Mouse (Mus musculus) intestine, embryonic 16.5 days (tissue): ENCODE measurements at regions not wholly inside any gene's neighbourhood (a gene's known extent, or its start where the extent isn't known, plus 50 kb on each side); places are given as distances from the start of the nearest gene placed in this dataset.

ENCODE experiments used
- ATAC-seq: fragments of 200-750 bp; cut with Nextera tagmentation; 2 replicates; pipeline ENCODE4 v1.8.0; 2017; ENCODE audit warnings: moderate TSS enrichment, moderate library complexity
- H3K27ac ChIP-seq: fragments of 300-500 bp; sonication (generic); 2 replicates; pipeline ENCODE4 v1.5.1; 2014; ENCODE audit warnings: mild to moderate bottlenecking, low read length
- H3K27me3 ChIP-seq: fragments of 300-500 bp; sonication (generic); replicated peaks from 2 replicates; pipeline ENCODE4 v1.6.1; 2014; ENCODE audit warnings: low read length, control low read depth, mixed read lengths; ENCODE audit not compliant: control insufficient read depth, insufficient read depth
- H3K36me3 ChIP-seq: fragments of 300-500 bp; sonication (generic); 2 replicates; pipeline ENCODE4 v1.6.1; 2014; ENCODE audit warnings: low read length, control low read depth; ENCODE audit not compliant: control insufficient read depth, insufficient read depth
- H3K4me1 ChIP-seq: fragments of 300-500 bp; sonication (generic); 2 replicates; pipeline ENCODE4 v1.6.1; 2014; ENCODE audit warnings: low read length, control low read depth, mixed read lengths; ENCODE audit not compliant: control insufficient read depth, insufficient read depth
- H3K4me2 ChIP-seq: fragments of 300-500 bp; sonication (generic); 2 replicates; pipeline ENCODE4 v1.6.1; 2014; ENCODE audit warnings: low read depth, low read length, control low read depth
- H3K4me3 ChIP-seq: fragments of 300-500 bp; sonication (generic); 2 replicates; pipeline ENCODE4 v1.5.1; 2014; ENCODE audit warnings: mild to moderate bottlenecking, low read length
- H3K9ac ChIP-seq: fragments of 300-500 bp; sonication (generic); 2 replicates; pipeline ENCODE4 v1.6.1; 2014; ENCODE audit warnings: low read depth, low read length
- H3K9me3 ChIP-seq: fragments of 300-500 bp; sonication (generic); 2 replicates; pipeline ENCODE4 v1.6.1; 2016; ENCODE audit warnings: low read length, control low read depth; ENCODE audit not compliant: control insufficient read depth
- WGBS: fragments of 180-500 bp; shearing (Covaris S2); extraction: QIAGEN DNeasy Blood & Tissue Kit; methylation state at CpG from one replicate; pipeline ENCODE4 v1.1.7; 2014; 5-methylcytosine and 5-hydroxymethylcytosine counted together

DNA sequence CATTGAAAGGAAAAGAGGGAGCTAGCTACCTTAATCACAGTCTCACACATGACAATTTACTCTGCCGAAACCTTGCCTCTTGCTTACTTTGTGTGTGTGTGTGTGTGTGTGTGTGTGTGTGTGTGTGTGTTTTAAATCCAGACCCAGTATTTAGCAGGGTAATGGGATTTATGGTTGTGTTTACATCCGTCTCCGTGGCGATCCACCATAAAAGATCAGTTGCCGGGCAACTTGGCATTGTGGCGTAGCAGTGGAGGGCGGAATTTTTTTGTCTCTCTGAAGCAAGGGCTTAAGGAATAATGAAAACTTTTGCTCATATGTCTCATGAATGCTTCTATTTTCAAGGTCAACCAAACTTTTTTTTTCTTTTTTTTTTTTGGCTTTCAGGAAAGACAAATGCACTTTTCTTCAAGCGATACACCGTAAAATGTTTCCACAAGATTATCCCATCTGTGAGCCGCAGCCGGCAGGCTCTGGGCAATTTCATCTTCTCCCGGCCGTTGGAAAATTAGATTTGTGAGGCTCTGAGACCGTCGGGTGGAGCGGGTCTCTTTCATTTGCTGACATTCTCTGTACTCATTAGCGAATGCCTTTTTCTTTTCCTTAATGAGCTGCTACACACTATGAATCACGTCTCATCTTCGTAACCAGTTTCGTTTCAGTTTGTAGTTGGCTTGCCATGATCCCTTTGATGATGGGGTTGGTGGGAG lies 53.9 kb upstream of the Ptch1 start:
- 12% methylated on average over 20 of the region's 20 CpGs for WGBS
- Histone ChIP-seq H3K36me3 (no peaks in the 10 kb centered on the region), H3K27me3 (no peaks in the 10 kb centered on the region), H3K4me1 (no peaks in the 10 kb centered on the region), H3K4me3 (peak overlapping the region; percentile 24), H3K9ac (peak overlapping the region; percentile 51; the same call in 1 of the 2 replicates), H3K4me2 (peak overlapping the region; percentile 53), H3K27ac (no peak overlapping the region), H3K9me3 (no peaks in the 10 kb centered on the region)
- ATAC-seq, result peak; percentile 66

DNA sequence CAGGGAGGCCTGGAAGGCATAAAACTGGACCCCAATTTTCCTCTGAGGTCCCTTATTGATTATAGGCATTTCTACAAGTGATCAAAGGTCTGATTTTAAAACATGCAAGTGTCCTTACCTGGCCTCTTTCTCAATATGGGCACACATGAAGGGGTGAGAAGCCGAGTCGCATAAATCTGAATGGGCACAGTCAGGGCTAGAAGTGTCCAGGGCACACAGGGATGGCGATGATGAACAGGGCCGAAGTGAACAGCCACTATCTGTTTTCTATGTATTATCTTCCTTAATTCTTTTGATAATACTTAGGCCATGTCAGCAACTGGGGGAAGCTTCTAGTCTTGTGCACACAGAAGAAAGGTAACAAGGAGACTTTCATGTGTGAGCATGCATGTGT lies 54.5 kb upstream of the Ptch1 start:
- WGBS, result 83% methylated on average over 4 of the region's 4 CpGs
- Histone ChIP-seq H3K27ac (no peak overlapping the region), H3K4me3 (peak overlapping the region; percentile 24; the same call in 1 of the 2 replicates), H3K27me3 (no peaks in the 10 kb centered on the region), H3K9ac (no peak overlapping the region), H3K4me1 (no peaks in the 10 kb centered on the region), H3K4me2 (peak overlapping the region; percentile 53), H3K9me3 (no peaks in the 10 kb centered on the region), H3K36me3 (no peaks in the 10 kb centered on the region)
- ATAC-seq, result no peak

DNA sequence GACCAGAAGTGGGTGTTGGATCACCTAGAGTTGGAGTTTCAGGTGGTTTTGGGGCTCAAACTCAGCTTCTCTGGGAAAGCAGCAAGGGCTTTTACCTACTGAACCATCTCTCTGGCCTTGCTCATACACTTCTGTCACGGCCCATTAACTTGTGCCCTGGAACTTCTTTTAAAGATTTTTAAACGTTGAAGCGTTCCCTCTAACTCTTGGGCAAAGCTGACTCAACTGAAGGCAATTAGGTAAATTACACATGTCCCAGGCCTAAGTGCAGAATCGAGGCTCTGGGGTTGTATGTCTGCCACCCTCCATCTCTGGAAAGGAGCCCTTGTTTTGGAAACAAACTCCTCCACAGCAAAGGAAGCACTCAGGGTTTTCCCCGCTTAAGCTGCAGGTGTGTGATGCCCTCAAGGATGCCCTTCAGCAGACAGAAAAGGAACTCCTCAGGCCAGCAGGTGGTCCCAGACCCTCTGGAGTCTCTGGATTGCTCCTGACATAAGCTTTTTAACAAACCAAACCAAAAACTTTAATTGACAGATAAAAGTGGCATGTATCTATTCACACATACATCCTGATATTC lies 58.5 kb upstream of the Ptch1 start:
- Histone ChIP-seq H3K4me1 (no peaks in the 10 kb centered on the region), H3K9me3 (no peaks in the 10 kb centered on the region), H3K9ac (no peak overlapping the region), H3K27ac (no peak overlapping the region), H3K4me3 (no peak overlapping the region), H3K4me2 (no peak overlapping the region), H3K27me3 (no peaks in the 10 kb centered on the region), H3K36me3 (no peaks in the 10 kb centered on the region)
- 53% methylated on average over 5 of the region's 5 CpGs for WGBS
- no peak for ATAC-seq

DNA sequence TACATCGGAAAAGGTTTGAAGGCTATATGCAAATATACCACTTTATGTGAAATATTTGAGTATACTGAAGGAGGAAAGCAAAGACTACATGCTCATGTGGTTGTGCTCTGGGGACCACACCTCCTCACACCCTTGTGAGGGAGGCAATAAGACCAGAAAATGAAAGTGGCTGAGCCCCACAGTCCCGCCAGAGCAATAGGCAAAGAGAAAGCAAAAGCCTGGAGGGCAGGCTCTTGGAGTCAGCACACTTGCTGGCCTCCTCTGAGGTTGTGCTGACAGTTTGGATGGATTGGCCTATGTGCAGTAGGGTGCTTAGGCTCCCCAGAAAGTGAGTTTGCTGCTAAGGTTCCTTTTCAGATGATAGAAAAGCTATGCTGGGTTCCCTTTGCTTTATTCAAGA lies 60.9 kb upstream of the Ptch1 start:
- 87% methylated on average over 2 of the region's 2 CpGs for WGBS

DNA sequence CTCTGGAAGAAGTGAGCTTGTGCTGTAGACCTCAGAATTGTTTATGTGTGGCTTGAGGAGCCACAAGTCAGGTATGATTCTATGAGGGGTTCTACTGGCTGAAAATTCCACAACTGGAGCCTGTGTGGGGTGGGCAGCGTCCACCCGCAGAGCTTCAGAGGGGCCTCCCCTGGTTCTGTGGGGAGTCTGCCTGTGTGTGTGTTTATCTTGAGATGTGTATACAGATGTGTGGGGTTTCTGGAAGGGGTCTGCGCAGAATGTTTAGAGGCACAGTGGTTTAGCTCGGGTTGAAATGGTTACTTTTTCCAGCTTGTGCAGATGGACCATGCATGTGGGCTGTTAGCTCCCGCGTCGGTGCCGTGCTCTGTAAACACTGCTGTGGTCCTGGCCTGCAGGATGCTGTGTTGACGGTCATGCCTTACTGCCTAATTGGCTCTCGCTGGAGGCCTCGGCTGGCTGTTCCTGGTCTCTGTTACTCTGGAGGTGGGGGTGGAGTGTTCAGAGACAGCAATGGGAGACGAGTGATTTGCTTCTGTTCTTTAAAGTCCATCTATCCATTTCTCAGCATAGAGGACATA lies 68.3 kb upstream of the Ptch1 start:
- WGBS, result 34% methylated on average over 12 of the region's 12 CpGs
- peak; percentile 81 for ATAC-seq
- 0 out of 2 replicates have a peak overlapping the region, but pooled peaks have one; percentile 1 for H3K9ac ChIP-seq
- no peaks in the 10 kb centered on the region for H3K9me3 ChIP-seq
- H3K4me3 ChIP-seq, result no peak overlapping the region
- no peaks in the 10 kb centered on the region for H3K27me3 ChIP-seq
- peaks cover 14% of the 10 kb centered on the region for H3K4me1 ChIP-seq
- H3K36me3 ChIP-seq, result no peaks in the 10 kb centered on the region
- peak overlapping the region; percentile 64 for H3K27ac ChIP-seq
- H3K4me2 ChIP-seq, result no peak overlapping the region

More for the DNA sequence above, 60.9 kb upstream of the Ptch1 start:
- no peak overlapping the region for H3K27ac ChIP-seq
- no peaks in the 10 kb centered on the region for H3K36me3 ChIP-seq
- ATAC-seq, result 0 out of 2 replicates have a peak, but pooled peaks have one; percentile 31
- H3K9me3 ChIP-seq, result no peaks in the 10 kb centered on the region
- H3K4me3 ChIP-seq, result no peak overlapping the region
- H3K27me3 ChIP-seq, result no peaks in the 10 kb centered on the region
- no peaks in the 10 kb centered on the region for H3K4me1 ChIP-seq
- no peak overlapping the region for H3K4me2 ChIP-seq
- no peak overlapping the region for H3K9ac ChIP-seq

DNA sequence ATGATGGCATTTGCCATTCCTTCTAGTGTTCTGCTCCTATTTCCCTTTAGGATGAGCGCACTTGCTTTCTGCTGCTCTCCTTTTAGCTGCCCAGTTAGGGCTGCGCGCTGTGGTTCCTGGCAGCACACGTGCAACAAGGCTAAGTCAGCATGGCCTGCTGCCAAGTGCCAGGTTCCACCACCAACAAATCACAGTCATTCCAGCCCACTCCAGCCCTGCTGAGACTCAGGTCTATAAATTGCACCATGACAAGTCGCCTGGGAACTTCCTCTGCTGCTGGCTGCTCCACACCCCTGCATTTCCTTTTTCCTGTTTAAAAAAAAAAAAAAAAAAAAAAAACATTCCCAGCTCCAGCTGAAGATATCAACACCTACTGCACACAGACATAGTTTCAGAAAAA lies 69.2 kb upstream of the Ptch1 start:
- Histone ChIP-seq H3K36me3 (no peaks in the 10 kb centered on the region), H3K9ac (no peak overlapping the region), H3K27ac (peak overlapping the region; percentile 82), H3K4me2 (no peak overlapping the region), H3K27me3 (no peaks in the 10 kb centered on the region), H3K4me3 (no peak overlapping the region), H3K9me3 (no peaks in the 10 kb centered on the region), H3K4me1 (peaks cover 14% of the 10 kb centered on the region)
- ATAC-seq, result peak; percentile 83
- 40% methylated on average over 5 of the region's 5 CpGs for WGBS

DNA sequence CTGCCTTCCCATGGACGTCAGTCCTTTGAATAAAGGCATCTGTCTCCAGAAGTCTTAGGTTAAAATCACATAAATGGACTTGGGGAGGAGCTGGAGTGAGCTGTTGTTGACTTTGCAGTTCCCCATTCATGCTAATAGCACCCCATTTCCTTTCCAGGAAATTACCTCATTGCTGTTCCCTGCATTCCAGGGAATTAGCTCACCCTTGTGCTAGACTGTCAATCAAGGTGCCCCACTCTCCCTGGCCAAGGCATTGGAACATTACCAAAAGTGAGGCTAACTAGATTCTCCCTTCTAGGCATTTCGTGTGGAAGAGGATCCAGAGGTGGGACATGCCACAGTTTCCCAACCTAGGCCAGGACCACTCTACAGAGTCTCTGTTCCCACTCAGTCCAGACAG lies 70.0 kb upstream of the Ptch1 start:
- ATAC-seq, result no peak
- Histone ChIP-seq H3K4me2 (no peak overlapping the region), H3K9ac (no peak overlapping the region), H3K4me1 (peaks cover 14% of the 10 kb centered on the region), H3K9me3 (no peaks in the 10 kb centered on the region), H3K4me3 (no peak overlapping the region), H3K27ac (peak overlapping the region; percentile 82), H3K27me3 (no peaks in the 10 kb centered on the region), H3K36me3 (no peaks in the 10 kb centered on the region)
- 61% methylated on average over 2 of the region's 2 CpGs for WGBS

DNA sequence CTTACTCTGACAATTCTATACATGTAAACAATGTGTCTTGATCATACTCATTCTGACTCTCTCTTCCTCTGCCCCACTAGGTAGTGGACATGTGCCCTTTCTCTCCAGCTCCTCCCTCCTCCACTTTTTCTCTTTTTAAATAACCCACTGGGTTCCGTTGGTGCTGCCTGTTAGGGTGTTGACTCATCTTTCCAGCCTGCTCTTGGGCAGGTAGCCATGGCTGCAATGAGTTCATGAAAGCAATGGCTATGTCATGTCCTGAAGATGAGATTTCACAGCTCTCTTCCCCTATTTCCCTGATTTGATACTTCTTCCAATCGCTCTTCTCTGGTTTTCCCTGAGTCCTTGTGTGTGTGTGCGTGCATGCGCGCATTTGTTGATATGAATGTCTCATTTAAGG lies 70.9 kb upstream of the Ptch1 start:
- WGBS, result 84% methylated on average over 5 of the region's 5 CpGs
- Histone ChIP-seq H3K9ac (no peak overlapping the region), H3K27me3 (no peaks in the 10 kb centered on the region), H3K4me1 (peaks cover 14% of the 10 kb centered on the region), H3K4me3 (no peak overlapping the region), H3K4me2 (no peak overlapping the region), H3K36me3 (no peaks in the 10 kb centered on the region), H3K27ac (no peak overlapping the region), H3K9me3 (no peaks in the 10 kb centered on the region)
- ATAC-seq, result no peak

DNA sequence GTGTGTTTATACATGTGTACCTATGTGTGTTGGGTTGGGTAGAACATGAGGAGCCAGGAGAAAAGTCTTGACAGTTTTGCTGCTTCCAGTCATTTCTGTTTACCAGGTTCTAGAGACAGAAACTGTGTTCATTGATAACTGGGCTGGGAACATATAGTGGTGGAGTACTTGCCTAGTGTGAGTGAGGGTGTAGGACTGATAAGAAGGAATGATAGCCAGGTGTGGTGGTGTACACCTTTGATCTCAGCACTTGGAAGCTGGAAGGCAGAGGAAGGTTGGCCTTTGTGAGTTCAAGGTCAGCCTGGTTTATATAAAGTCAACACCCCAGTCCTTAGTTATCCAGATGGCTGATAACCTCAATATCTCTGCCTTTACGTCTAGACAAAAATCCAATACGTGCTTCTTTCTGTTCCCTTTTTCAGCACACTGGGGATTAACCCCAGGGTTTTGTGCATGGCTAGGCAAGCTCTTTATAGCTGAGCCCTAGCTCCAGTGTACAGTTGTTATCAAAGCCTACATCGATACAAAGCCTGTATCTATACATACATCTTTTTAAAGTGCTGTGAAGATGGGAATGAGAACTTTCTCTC lies 75.8 kb upstream of the Ptch1 start:
- H3K27me3 ChIP-seq, result no peaks in the 10 kb centered on the region
- WGBS, result 57% methylated on average over 3 of the region's 3 CpGs
- no peak overlapping the region for H3K27ac ChIP-seq
- no peaks in the 10 kb centered on the region for H3K36me3 ChIP-seq
- H3K9me3 ChIP-seq, result no peaks in the 10 kb centered on the region
- no peak overlapping the region for H3K4me2 ChIP-seq
- peak; percentile 84 for ATAC-seq
- H3K4me1 ChIP-seq, result no peaks in the 10 kb centered on the region
- no peak overlapping the region for H3K9ac ChIP-seq
- no peak overlapping the region for H3K4me3 ChIP-seq
